Mouse (Mus musculus): ENCODE data around the gene Vmn1r95.
"Not testable (repeated sequence)": the region's sequence is repeated elsewhere in the genome, so short reads cannot be mapped to it uniquely, and the experiment has no call there.

Gene Vmn1r95

DNA sequence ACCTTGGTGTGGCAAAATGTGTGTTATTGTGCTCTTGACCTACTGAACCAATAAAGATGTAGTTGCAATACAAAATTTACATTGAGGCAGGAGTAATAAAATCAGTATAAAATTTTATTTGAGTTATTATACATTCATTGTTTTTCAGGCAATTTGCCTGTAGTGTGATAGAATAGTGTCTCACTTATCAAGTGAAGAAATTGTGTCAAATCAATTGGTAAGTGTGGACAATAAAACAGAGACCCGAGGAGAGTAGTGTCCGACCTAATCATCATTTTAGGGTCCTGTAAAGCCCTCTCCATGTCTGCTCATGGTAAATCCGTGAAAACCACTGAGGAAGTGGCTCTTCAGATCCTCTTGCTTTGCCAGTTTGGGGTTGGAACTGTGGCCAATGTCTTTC is at the start of gene Vmn1r95:
Gene Vmn1r95 (plus strand): TSS at position 301 of the 400 bp plus-strand sequence.
- not testable (repeated sequence) for DNase-seq (ENCODE audit: low spot score in 2 of 2)

DNA sequence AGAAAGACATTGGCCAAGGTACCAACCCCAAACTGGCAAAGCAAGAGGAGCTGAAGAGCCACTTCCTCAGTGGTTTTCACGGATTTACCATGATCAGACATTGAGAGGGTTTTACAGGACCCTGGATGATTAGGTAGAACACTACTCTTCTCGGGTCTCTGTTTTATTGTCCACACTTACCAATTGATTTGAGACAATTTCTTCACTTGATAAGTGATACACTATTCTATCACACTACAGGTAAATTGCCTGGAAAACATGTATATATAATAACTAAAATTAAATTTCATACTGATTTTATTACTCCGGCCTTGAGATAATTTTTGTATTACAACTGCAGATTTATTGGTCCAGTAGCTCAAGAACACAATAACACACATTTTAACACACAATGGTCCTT is 25.2 kb upstream of the Vmn1r95 start, which contains the start of gene Vmn1r94:
Gene Vmn1r94 (minus strand): TSS at position 101 of the 400 bp plus-strand sequence.
- DNase-seq (ENCODE audit: low spot score in 2 of 2): not testable (repeated sequence)

DNA sequence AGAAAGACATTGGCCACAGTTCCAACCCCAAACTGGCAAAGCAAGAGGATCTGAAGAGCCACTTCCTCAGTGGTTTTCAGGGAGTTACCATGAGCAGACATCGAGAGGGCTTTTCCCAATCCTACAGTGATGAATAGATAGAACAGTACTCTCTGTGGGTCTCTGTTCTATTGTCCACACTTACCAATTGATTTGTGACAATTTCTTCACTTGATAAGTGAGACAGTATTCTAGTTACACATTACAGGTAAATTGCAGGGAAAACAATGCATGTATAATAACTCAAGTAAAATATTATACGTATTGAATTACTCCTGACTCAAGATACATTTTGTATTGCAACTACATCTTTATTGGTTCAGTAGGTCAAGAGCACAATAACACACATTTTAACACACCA is 12.0 kb downstream of the Vmn1r95 start, which contains the start of gene Gm6164:
Gene Gm6164 (minus strand): TSS at position 101 of the 400 bp plus-strand sequence.
- not testable (repeated sequence) for DNase-seq (ENCODE audit: low spot score in 2 of 2)

DNA sequence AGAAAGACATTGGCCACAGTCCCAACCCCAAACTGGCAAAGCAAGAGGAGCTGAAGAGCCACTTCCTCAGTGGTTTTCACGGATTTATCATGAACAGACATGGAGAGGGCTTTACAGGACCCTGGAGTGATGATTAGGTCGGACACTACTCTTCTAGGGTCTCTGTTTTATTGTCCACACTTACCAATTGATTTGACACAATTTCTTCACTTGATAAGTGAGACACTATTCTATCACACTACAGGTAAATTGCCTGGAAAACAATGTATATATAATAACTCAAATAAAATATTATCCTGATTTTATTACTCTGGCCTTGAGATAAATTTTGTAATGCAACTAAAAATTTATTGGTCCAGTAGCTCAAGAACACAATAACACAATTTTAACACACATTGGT is 40.2 kb downstream of the Vmn1r95 start, which contains the start of gene Gm4498:
Gene Gm4498 (minus strand): TSS at position 101 of the 400 bp plus-strand sequence.
- not testable (repeated sequence) for DNase-seq (ENCODE audit: low spot score in 2 of 2)
